Mouse (Mus musculus) small intestine, adult 2 months (tissue): Measurements from ENCODE around the gene Gm14406. TPM values are rescaled to one million over a fixed set of nuclear protein-coding genes. Genes with fewer than 3 reads are reported as not detected.
"Not testable (repeated sequence)": the region's sequence is repeated elsewhere in the genome, so short reads cannot be mapped to it uniquely, and the experiment has no call there.

Experiments used
- H3K27ac ChIP-seq: fragments of 200-500 bp; 2 replicates; pipeline ENCODE4 v1.5.1; 2012; ENCODE audit warnings: low read depth, low read length, control low read depth, inconsistent platforms; ENCODE audit not compliant: insufficient read depth
- H3K27me3 ChIP-seq: fragments of 200-500 bp; 2 replicates; pipeline ENCODE4 v1.6.1; 2012; ENCODE audit warnings: mild to moderate bottlenecking, moderate library complexity, low read length, inconsistent platforms; ENCODE audit not compliant: control insufficient read depth, insufficient read depth
- H3K36me3 ChIP-seq: fragments of 200-500 bp; 2 replicates; pipeline ENCODE4 v1.6.1; 2012; ENCODE audit warnings: mild to moderate bottlenecking, low read length, control low read depth, inconsistent platforms; ENCODE audit not compliant: control insufficient read depth, insufficient read depth
- H3K4me1 ChIP-seq: fragments of 200-500 bp; 2 replicates; pipeline ENCODE4 v1.6.1; 2012; ENCODE audit warnings: low read length, inconsistent platforms, mixed read lengths; ENCODE audit not compliant: control insufficient read depth, insufficient read depth, insufficient read length
- H3K4me3 ChIP-seq: fragments of 200-500 bp; 2 replicates; pipeline ENCODE4 v1.5.1; 2012; ENCODE audit warnings: low read depth, mild to moderate bottlenecking, control low read depth, inconsistent platforms, low read length, moderate library complexity
- CTCF ChIP-seq: fragments of 200-500 bp; IDR thresholded peaks from 2 replicates; pipeline ENCODE4 v1.5.1; 2012; ENCODE audit warnings: low read depth, mild to moderate bottlenecking, control low read depth, inconsistent platforms, low read length, moderate library complexity, mixed read lengths; ENCODE audit not compliant: insufficient replicate concordance, insufficient read length; ENCODE audit errors: extremely low read depth
- POLR2A ChIP-seq: fragments of 200-500 bp; IDR thresholded peaks from 2 replicates; pipeline ENCODE4 v1.6.1; 2012; ENCODE audit warnings: low read depth, mild to moderate bottlenecking, control low read depth, inconsistent platforms, low read length, moderate library complexity
- WGBS: fragments of 180-500 bp; shearing (Covaris S2); methylation state at CpG from one replicate; pipeline ENCODE4 v1.1.7; 2018; 5-methylcytosine and 5-hydroxymethylcytosine counted together
- polyA plus RNA-seq: library from polyadenylated mRNA; depleted of rRNA; stranded (reverse); fragments of >200 nt; gene quantifications from 2 replicates; pipeline ENCODE4 v1.2.3, GENCODE M21; 2012; rRNA removed

Gene Gm14406
- not detected in 2 replicates for polyA plus RNA-seq

GRCm38 (mm10) chr2:177577998-177578397, at the start of gene Gm14406:
Gene Gm14406 (minus strand): TSS chr2:177578210.
- not testable (repeated sequence) for H3K27ac ChIP-seq, H3K4me3 ChIP-seq, H3K4me1 ChIP-seq, H3K36me3 ChIP-seq, H3K27me3 ChIP-seq
- 86% methylated on average over 2 of the region's 2 CpGs for WGBS

GRCm38 (mm10) chr2:177575141-177575540, 2.9 kb downstream of the Gm14406 start:
- H3K27ac ChIP-seq, H3K36me3 ChIP-seq, H3K4me3 ChIP-seq, H3K27me3 ChIP-seq, H3K4me1 ChIP-seq: not testable (repeated sequence)
- WGBS, result 87% methylated on average over 1 of the region's 2 CpGs

- H3K4me1 ChIP-seq, H3K4me3 ChIP-seq, H3K27ac ChIP-seq, H3K36me3 ChIP-seq, H3K27me3 ChIP-seq: not testable (repeated sequence)
- WGBS, result 70% methylated on average over 4 of the region's 4 CpGs
Observed at GRCm38 (mm10) chr2:177559365-177559764, 18.6 kb downstream of the Gm14406 start.

- not testable (repeated sequence) for H3K4me3 ChIP-seq, H3K4me1 ChIP-seq
Observed at GRCm38 (mm10) chr2:177555261-177555660, 22.7 kb downstream of the Gm14406 start.

GRCm38 (mm10) chr2:177537717-177538116, 40.3 kb downstream of the Gm14406 start:
- not testable (repeated sequence) for H3K27me3 ChIP-seq, H3K4me1 ChIP-seq, H3K36me3 ChIP-seq, H3K4me3 ChIP-seq, H3K27ac ChIP-seq
- 75% methylated on average over 5 of the region's 5 CpGs for WGBS

More at GRCm38 (mm10) chr2:177555261-177555660, 22.7 kb downstream of the Gm14406 start:
- 78% methylated on average over 1 of the region's 1 CpGs for WGBS
- not testable (repeated sequence) for H3K27me3 ChIP-seq, H3K27ac ChIP-seq, H3K36me3 ChIP-seq

- H3K4me1 ChIP-seq, H3K27me3 ChIP-seq, H3K4me3 ChIP-seq, H3K36me3 ChIP-seq, H3K27ac ChIP-seq: not testable (repeated sequence)
- WGBS, result 88% methylated on average over 2 of the region's 2 CpGs
Observed at GRCm38 (mm10) chr2:177537141-177537540, 40.9 kb downstream of the Gm14406 start.

- WGBS, result 76% methylated on average over 9 of the region's 9 CpGs
Observed at GRCm38 (mm10) chr2:177535876-177536275, 42.1 kb downstream of the Gm14406 start.

GRCm38 (mm10) chr2:177524171-177524570, 53.8 kb downstream of the Gm14406 start:
- H3K4me1 ChIP-seq, H3K27ac ChIP-seq, H3K36me3 ChIP-seq, H3K27me3 ChIP-seq, H3K4me3 ChIP-seq: not testable (repeated sequence)
- 92% methylated on average over 16 of the region's 16 CpGs for WGBS

More at GRCm38 (mm10) chr2:177535876-177536275, 42.1 kb downstream of the Gm14406 start:
- TF ChIP-seq POLR2A (no peak), CTCF (no peak)
- H3K4me3 ChIP-seq, result no peak overlapping the region
- H3K27ac ChIP-seq, result no peak overlapping the region
- no peaks in the 10 kb centered on the region for H3K27me3 ChIP-seq
- no peaks in the 10 kb centered on the region for H3K4me1 ChIP-seq
- H3K36me3 ChIP-seq, result no peaks in the 10 kb centered on the region

GRCm38 (mm10) chr2:177523674-177524073, 54.3 kb downstream of the Gm14406 start:
- H3K27ac ChIP-seq, H3K4me1 ChIP-seq, H3K36me3 ChIP-seq, H3K27me3 ChIP-seq, H3K4me3 ChIP-seq: not testable (repeated sequence)
- WGBS, result 91% methylated on average over 6 of the region's 6 CpGs
